Mouse (Mus musculus): ENCODE measurements around the gene Tmem81. TPM values are rescaled to one million over a fixed set of nuclear protein-coding genes. Genes with fewer than 3 reads are reported as not detected.

Gene Tmem81
- polyA plus RNA-seq, 1 experiment from 2014 or later, result 1.3 TPM

DNA sequence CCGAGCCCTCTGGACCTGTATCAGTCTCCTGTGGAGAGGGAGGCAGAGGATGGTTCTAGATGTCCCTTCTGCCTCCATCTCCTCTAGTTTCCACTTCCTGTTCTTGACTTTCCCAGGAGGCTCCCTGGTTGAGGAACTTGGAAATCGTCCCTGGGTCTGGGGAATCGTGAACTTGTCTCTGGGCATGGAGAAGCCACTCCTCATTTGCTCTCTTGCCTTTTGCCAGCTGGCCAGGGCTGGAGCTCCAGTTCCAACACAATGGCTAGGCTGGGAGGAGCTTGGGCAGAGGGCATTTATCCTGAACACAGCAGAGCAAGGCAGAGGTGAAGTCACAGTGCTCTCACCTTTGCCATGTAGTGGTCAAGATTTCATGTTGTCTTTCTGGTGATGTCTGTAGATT is 30.4 kb downstream of the Tmem81 start:
- no peak for ATAC-seq (ENCODE audit: insufficient number of reproducible peaks, low FRiP score)
- Histone ChIP-seq H3K4me2 (no peak overlapping the region), H3K9ac (no peak overlapping the region), H3K4me1 (replicated peaks) (peaks cover 5% of the 10 kb centered on the region; the same call in 1 of the 2 replicates), H3K27ac (ENCODE audit: poor library complexity, severe bottlenecking) (no peak overlapping the region), H3K4me3 (no peak overlapping the region), H3K36me3 (no peaks in the 10 kb centered on the region), H3K9me3 (replicated peaks) (no peaks in the 10 kb centered on the region), H3K27me3 (replicated peaks) (peaks cover 90% of the 10 kb centered on the region)
- 58% methylated on average over 3 of the region's 3 CpGs for WGBS

GRCm38 (mm10) chr1:132537736-132538135 is 31.7 kb downstream of the Tmem81 start:
- H3K27me3 ChIP-seq (replicated peaks), result peaks cover 91% of the 10 kb centered on the region
- WGBS, result 72% methylated on average over 5 of the region's 5 CpGs
- ATAC-seq (ENCODE audit: insufficient number of reproducible peaks, low FRiP score), result no peak
- H3K9me3 ChIP-seq (replicated peaks), result no peaks in the 10 kb centered on the region
- H3K4me2 ChIP-seq, result no peak overlapping the region
- no peaks in the 10 kb centered on the region for H3K36me3 ChIP-seq
- no peak overlapping the region for H3K9ac ChIP-seq
- H3K27ac ChIP-seq (ENCODE audit: poor library complexity, severe bottlenecking), result no peak overlapping the region
- no peak overlapping the region for H3K4me3 ChIP-seq
- H3K4me1 ChIP-seq (replicated peaks), result peaks cover 15% of the 10 kb centered on the region

DNA sequence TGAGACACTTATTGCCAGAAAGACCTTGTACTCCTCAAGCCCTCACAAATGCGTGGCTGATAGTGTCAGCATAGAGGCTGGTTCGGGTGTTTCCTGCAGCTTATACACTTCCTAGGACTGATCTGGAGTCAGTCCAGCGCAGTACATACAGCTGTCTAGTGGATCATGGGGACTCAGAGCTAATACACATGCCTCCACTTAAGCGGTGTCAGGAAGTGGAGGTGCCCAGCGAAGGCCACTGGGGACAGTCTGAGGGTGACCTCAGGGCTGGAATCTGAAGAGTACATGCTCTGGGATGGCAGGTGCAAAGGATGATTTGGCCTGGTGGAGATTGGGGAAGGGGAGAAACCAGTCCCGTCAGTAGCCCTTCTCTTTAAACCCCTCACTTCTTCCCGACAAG is 34.7 kb downstream of the Tmem81 start:
- H3K4me3 ChIP-seq, result no peak overlapping the region
- no peak overlapping the region for H3K9ac ChIP-seq
- WGBS, result 38% methylated on average over 7 of the region's 7 CpGs
- no peaks in the 10 kb centered on the region for H3K36me3 ChIP-seq
- H3K27ac ChIP-seq (ENCODE audit: poor library complexity, severe bottlenecking), result no peak overlapping the region
- peaks cover 17% of the 10 kb centered on the region for H3K4me1 ChIP-seq (replicated peaks)
- peak overlapping the region; percentile 33; the same call in 1 of the 2 replicates for H3K4me2 ChIP-seq
- peaks cover 88% of the 10 kb centered on the region for H3K27me3 ChIP-seq (replicated peaks)
- ATAC-seq (ENCODE audit: insufficient number of reproducible peaks, low FRiP score), result no peak
- no peaks in the 10 kb centered on the region for H3K9me3 ChIP-seq (replicated peaks)

- Histone ChIP-seq H3K36me3 (no peaks in the 10 kb centered on the region), H3K4me3 (no peak overlapping the region), H3K27me3 (replicated peaks) (peaks cover 86% of the 10 kb centered on the region), H3K9me3 (replicated peaks) (no peaks in the 10 kb centered on the region), H3K4me1 (replicated peaks) (peaks cover 17% of the 10 kb centered on the region), H3K27ac (ENCODE audit: poor library complexity, severe bottlenecking) (no peak overlapping the region), H3K9ac (no peak overlapping the region), H3K4me2 (peak overlapping the region; percentile 33)
- 0 out of 2 replicates have a peak, but pooled peaks have one; percentile 13 for ATAC-seq (ENCODE audit: insufficient number of reproducible peaks, low FRiP score)
- 2% methylated on average over 14 of the region's 14 CpGs for WGBS
These were observed 35.3 kb downstream of the Tmem81 start for GRCm38 (mm10) chr1:132541171-132541823.

DNA sequence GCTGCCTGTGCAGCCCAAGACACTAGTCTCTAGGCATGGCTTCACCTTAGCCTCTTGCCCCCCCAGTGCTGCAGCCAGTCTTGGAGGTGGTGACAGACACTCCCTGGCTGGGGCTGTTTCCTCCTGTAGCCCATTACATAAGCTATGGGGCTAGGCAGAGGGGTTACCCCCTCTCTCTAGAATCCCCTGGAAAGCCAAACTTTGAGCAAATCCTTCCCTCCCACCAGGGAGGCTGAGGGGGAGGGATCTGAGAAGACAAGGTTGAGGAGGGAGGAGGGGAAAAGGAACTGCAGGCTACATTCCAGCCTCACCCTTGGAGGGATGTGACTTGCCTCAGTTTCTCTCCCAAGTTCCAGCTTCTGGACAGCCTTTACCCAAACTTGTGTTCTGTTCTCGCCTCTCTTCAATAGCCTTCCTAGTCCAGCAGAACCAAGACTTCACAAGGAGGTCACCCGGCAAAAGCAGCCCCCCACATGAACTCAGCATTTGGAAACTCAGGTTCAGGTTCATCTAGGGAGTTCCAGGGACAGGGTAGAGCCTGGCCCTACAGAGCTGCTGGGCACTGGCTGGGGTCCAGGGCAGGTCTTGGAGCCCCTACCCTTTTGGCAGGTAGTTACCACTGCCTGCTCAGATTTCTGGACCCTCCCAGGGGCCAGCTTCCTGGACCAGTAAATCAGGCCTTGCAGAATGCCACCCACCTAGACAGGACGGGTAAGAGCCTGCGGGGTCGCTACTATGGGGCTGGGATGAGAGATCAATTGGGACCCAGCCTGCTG is 36.0 kb downstream of the Tmem81 start:
- 0 out of 2 replicates have a peak, but pooled peaks have one; percentile 27 for ATAC-seq (ENCODE audit: insufficient number of reproducible peaks, low FRiP score)
- Histone ChIP-seq H3K9me3 (replicated peaks) (no peaks in the 10 kb centered on the region), H3K9ac (no peak overlapping the region), H3K36me3 (no peaks in the 10 kb centered on the region), H3K4me3 (no peak overlapping the region), H3K4me2 (0 out of 2 replicates have a peak overlapping the region, but pooled peaks have one; percentile 54), H3K27ac (ENCODE audit: poor library complexity, severe bottlenecking) (no peak overlapping the region), H3K4me1 (replicated peaks) (peaks cover 17% of the 10 kb centered on the region), H3K27me3 (replicated peaks) (peaks cover 81% of the 10 kb centered on the region)
- 13% methylated on average over 5 of the region's 5 CpGs for WGBS

- no peak within 1 kb of the TSS for H3K9ac ChIP-seq
These were observed 36.8 kb downstream of the Tmem81 start, which contains the start of gene Cntn2 for GRCm38 (mm10) chr1:132542762-132543306. Gene Cntn2, minus strand, starts transcription at chr1:132543256.

DNA sequence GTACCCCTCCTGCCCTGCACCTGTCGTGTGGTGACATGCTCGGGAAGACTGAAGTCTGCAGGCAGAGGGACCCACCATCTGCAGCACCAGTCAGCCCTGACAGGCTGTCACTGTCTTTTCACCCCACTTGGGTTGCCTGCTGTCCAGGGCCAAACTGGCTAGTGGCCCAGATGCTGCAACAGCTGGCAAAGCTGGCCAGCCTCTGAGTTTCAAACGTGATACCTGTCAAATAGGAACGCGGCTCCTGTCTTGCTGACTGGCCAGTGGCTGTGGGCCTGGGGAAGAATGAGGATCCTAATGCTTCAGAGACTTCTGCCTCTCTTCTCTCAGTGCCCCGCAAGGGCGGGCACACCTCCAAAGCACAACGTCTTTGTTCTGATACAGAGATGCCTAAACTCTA is 37.8 kb downstream of the Tmem81 start:
- no peaks in the 10 kb centered on the region for H3K36me3 ChIP-seq
- no peaks in the 10 kb centered on the region for H3K9me3 ChIP-seq (replicated peaks)
- H3K4me3 ChIP-seq, result no peak overlapping the region
- WGBS, result 68% methylated on average over 8 of the region's 8 CpGs
- H3K9ac ChIP-seq, result no peak overlapping the region
- H3K27me3 ChIP-seq (replicated peaks), result peaks cover 81% of the 10 kb centered on the region
- H3K4me2 ChIP-seq, result no peak overlapping the region
- no peak overlapping the region for H3K27ac ChIP-seq (ENCODE audit: poor library complexity, severe bottlenecking)
- no peak for ATAC-seq (ENCODE audit: insufficient number of reproducible peaks, low FRiP score)
- peaks cover 17% of the 10 kb centered on the region for H3K4me1 ChIP-seq (replicated peaks)

More at GRCm38 (mm10) chr1:132542762-132543306, 36.8 kb downstream of the Tmem81 start, which contains the start of gene Cntn2:
- H3K27ac ChIP-seq (ENCODE audit: poor library complexity, severe bottlenecking), result no peak within 1 kb of the TSS
- peaks cover 81% of the 10 kb centered on the region for H3K27me3 ChIP-seq (replicated peaks)
- H3K36me3 ChIP-seq, result no peaks in the 10 kb centered on the region
- no peak for ATAC-seq (ENCODE audit: insufficient number of reproducible peaks, low FRiP score)
- H3K4me2 ChIP-seq, result peak within 1 kb of the TSS; percentile 54
- H3K4me1 ChIP-seq (replicated peaks), result peaks cover 17% of the 10 kb centered on the region
- 2% methylated on average over 30 of the region's 30 CpGs for WGBS
- H3K9me3 ChIP-seq (replicated peaks), result no peaks in the 10 kb centered on the region
- H3K4me3 ChIP-seq, result peak within 1 kb of the TSS; percentile 18

GRCm38 (mm10) chr1:132557901-132558631 is 52.0 kb downstream of the Tmem81 start:
- H3K27me3 ChIP-seq (replicated peaks), result peaks cover 33% of the 10 kb centered on the region
- H3K9ac ChIP-seq, result peak overlapping the region; percentile 43
- peaks cover 24% of the 10 kb centered on the region for H3K4me1 ChIP-seq (replicated peaks)
- H3K4me3 ChIP-seq, result no peak overlapping the region
- H3K4me2 ChIP-seq, result peak overlapping the region; percentile 20; the same call in 1 of the 2 replicates
- ATAC-seq (ENCODE audit: insufficient number of reproducible peaks, low FRiP score), result peak; percentile 85
- H3K36me3 ChIP-seq, result no peaks in the 10 kb centered on the region
- no peaks in the 10 kb centered on the region for H3K9me3 ChIP-seq (replicated peaks)
- WGBS, result 17% methylated on average over 9 of the region's 9 CpGs
- no peak overlapping the region for H3K27ac ChIP-seq (ENCODE audit: poor library complexity, severe bottlenecking)

Other genes with a start within 250 kb of the Tmem81 start
- gene Klhdc8a, start 207.6 kb upstream of the Tmem81 start, polyA plus RNA-seq (2016; fragmentation: Nextera tagmentation; extraction: Ambion mirVana), result 0.55 and 0.81 TPM in 2 replicates
- gene Nuak2, start 190.1 kb upstream of the Tmem81 start, polyA plus RNA-seq (2016; fragmentation: Nextera tagmentation; extraction: Ambion mirVana), result 2.6 and 3.1 TPM in 2 replicates
- 51.1 and 52.9 TPM in 2 replicates for gene Tmcc2, start 114.9 kb upstream of the Tmem81 start, polyA plus RNA-seq (2016; fragmentation: Nextera tagmentation; extraction: Ambion mirVana)
- 13.6 and 14.2 TPM in 2 replicates for gene Dstyk, start 88.7 kb upstream of the Tmem81 start, polyA plus RNA-seq (2016; fragmentation: Nextera tagmentation; extraction: Ambion mirVana)
- gene Rbbp5, start 28.9 kb upstream of the Tmem81 start, polyA plus RNA-seq (2016; fragmentation: Nextera tagmentation; extraction: Ambion mirVana), result 34.2 and 37.8 TPM in 2 replicates
- gene Cntn2, start 37.0 kb downstream of the Tmem81 start, polyA plus RNA-seq (2016; fragmentation: Nextera tagmentation; extraction: Ambion mirVana), result 0.18 and 0.20 TPM in 2 replicates
- gene Nfasc, start 235.6 kb downstream of the Tmem81 start, polyA plus RNA-seq (2016; fragmentation: Nextera tagmentation; extraction: Ambion mirVana), result 0.18 and 0.46 TPM in 2 replicates

Data from heart, embryonic 12.5 days (tissue).